Mouse (Mus musculus) embryonic fibroblast, embryonic 13.5 days (primary cell): ENCODE measurements around the gene Akap9.

Source experiments
- CTCF ChIP-seq: IDR thresholded peaks from 2 replicates; pipeline ENCODE4 v1.5.1; 2011; ENCODE audit warnings: mild to moderate bottlenecking, control low read depth, low read length, moderate library complexity, borderline replicate concordance; ENCODE audit not compliant: insufficient read depth
- POLR2A ChIP-seq: IDR thresholded peaks from 2 replicates; pipeline ENCODE4 v1.6.1; 2011; ENCODE audit warnings: low read depth, mild to moderate bottlenecking, control low read depth, low read length, moderate library complexity

DNA sequence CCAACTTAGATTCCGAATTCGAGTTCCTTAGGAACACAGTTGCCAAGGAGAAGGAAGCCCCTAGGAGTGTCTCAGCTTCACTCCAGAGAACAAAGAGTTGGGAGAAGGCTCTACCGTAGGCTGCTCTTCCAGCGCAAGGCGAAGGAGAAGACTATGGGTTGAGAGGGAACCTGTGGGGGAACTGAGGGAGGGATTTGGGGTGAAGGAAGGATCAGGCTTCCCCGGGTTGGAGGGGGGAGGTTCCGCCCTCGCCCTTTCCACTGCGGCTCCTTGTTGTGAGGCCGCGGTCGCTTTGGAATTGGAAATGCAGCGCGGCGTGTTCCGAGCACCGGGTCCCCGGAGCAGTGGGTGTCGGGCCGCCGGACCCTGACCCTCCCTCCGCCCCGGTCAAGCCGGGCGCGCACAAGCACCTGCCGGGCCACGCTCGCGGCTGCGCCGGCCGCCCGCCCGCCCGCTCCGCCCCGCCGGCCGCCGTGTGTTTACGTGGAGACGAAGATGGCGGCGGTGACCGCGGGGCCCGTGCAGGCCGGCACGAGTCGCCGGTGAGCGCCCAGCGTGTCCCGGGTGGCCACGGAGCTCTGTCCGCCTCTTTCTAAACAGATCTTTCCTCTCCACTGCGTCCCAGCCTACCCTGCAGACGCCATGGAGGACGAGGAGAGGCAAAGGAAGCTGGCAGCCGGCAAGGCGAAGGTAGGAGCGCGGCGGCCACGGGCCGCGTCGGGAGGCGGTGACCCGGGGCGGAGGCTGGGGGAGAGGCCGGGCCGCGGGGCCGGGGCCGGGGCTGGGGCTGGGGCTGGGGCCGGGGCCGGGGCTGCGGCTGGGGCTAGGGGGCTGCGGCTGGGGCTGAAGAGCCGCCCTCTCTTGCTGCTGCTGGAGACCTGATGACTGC is at the start of gene Akap9:
- peak; percentile 81 for TF ChIP-seq POLR2A
- no peak for TF ChIP-seq CTCF
